Mouse (Mus musculus) 3T3-L1 (cell line): ENCODE measurements around the gene Nrg4.
A peak's percentile ranks its signal among the peaks of the same experiment; 100 is the strongest.

Experiments
- DNase-seq: peaks from one replicate; pipeline ENCODE4 v3.0.0-alpha.2; 2015; ENCODE audit warnings: low read depth, low spot score

Nrg4 gene

DNA sequence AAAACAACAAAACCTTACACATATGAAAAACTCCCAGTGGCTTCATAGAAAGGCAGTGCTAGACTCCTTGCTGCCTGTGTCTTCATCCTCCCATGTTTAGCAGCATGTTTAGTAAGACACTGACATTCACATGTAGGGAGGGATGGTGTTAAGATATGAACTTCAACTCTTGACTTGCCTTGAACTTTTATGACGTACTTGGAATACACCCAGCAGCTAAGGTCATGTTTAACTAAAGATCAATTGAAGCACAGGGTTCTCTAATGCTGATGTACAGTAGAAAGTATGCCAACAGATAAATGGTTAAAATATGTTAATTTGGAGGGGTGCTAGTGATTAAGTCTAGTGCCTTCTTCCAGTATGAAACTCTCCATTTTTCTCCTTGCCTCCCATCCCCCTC is 4.0 kb downstream of the Nrg4 start:
- no peak for DNase-seq

DNA sequence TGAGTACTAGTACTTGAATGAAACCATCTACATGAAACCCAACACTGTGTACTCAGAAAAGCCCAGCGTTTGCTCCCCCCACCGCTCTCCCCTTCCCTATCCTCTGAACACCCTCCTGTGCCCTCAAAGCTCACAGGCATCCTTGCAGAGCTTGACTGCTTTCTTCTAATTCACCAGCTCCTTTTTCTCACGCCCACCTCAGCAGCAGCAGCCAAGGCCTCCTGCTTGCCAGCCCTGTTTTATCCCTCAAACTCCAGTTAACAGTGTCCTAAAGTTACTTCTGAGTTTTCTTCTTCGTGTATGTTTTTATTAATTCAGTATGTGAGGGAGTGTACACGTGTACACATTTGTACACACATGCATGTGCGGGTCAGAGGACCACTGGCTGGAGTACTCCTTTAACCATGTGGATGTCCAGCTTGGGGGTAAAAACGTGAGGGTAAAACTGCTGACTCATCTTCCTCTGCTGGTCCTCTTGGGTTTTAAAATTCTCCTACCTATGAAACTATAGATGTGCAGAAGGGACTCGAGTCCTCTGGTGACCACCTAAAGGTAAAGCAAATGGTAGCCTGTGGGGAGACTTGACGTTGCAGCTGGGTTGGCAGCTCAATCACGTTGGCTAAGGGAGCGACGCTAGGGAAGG is 12.9 kb downstream of the Nrg4 start:
- DNase-seq = no peak

DNA sequence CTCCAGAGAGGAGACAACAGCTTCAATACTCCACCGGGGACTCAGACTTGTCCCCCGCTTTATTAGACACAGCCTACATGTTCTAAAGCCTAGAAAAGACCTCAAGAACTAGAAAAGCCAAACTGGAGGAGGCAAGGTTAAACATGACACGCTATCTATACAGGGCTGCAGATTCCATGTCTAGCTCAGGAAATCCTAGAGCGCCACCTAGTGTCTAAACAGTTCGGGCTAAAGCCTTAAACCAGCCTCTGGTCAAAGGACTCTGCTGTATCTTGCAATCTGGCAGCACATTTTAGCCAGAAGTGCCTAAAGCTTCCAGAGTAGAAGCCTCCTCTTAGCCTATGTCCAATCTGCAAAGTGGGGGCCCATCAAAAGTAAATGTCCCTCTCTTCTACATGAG is 15.1 kb downstream of the Nrg4 start:
- peak; percentile 93 for DNase-seq

DNA sequence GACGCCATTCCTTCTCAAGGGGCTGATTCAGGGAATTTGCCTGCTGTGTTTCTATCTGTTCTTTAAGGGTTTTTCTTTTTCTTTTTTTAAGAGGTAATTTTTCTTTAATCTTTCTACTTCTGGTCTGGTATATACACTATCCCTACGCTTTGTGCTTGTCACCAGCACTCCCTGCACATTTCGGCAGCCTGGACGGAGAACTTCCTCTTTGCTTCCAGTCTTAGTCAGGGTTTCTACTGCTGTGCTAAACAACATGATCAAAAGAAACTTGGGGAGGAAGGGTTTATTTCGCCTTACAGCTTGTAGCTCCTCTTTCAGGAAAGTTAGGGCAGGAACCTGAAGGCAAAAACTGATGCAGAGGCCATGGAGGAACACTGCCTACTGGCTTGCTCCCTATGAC is 18.2 kb downstream of the Nrg4 start:
- no peak for DNase-seq

DNA sequence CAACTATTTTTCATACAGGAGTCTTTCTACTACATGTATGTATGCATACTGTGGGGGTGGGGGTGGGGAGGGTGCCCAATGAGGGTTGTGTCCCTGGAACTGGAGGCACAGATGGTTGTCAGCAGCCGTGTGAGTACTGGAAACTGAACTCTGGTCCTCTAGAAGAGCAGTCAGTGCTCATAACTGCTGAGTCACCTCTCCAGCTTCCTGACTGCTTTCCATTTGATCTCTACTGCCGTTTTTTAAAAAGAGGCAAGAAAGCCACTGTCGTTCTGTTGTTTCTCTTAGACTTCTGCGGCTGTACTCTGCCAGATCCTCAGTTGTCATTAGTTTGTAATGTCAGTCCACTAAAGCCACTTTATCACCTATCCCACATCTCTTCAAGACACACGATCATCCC is 19.1 kb downstream of the Nrg4 start:
- no peak for DNase-seq

DNA sequence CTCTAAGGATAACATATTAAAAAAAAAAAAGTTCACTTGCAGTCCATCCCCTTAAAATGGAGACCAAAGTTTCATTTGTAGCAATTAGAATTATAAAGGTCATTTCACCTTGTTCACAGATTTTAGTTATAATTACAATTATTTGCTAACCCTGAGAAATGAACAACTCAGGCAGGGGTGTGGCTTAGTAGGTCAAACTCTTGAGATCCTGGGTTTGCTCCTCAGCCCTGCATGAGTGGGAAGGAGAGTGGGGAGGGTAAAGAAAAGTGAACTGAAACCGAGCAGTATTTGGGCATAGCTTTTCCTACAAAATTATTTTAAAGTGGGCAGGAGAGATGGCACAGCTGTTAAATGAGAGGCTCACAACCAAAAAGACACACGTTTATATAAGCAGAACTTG is 19.6 kb downstream of the Nrg4 start:
- no peak for DNase-seq

DNA sequence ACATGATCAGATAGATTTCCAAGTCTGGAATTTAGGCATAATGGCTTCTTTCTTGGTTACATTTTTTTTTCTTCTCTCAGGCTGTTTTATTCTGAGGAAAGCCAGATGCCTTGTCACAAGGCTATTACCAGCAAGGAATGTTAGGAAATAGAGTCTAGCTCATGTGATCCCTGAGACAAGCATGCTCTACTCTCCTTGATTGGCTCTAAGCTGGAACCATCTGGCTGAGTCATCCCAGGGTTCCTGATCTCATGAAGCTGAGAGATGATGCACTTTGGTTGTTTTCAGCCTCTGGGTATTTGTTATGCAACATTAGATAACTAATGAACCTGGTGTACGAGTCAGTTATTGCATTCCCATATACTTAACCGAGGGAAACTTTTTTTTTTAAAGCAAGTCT is 30.4 kb downstream of the Nrg4 start:
- peak; percentile 77 for DNase-seq

DNA sequence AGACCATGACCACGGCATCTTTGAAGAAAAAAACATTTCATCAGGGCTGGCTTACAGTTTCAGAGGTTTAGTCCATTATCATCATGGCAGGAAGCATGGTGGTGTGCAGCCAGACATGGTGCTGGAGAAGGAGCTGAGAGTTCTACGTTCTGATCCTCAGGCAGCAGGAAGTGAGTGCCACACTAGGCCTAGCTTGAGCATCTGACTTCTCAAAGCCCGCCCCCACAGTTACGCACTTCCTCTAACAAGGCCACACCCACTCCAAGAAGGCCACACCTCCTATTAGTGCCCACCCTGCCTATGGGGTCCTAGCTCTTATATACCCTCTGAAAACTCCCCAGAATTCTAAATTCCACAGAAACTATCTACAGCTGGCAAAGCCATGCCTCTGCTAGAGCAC is 34.7 kb downstream of the Nrg4 start:
- no peak for DNase-seq

DNA sequence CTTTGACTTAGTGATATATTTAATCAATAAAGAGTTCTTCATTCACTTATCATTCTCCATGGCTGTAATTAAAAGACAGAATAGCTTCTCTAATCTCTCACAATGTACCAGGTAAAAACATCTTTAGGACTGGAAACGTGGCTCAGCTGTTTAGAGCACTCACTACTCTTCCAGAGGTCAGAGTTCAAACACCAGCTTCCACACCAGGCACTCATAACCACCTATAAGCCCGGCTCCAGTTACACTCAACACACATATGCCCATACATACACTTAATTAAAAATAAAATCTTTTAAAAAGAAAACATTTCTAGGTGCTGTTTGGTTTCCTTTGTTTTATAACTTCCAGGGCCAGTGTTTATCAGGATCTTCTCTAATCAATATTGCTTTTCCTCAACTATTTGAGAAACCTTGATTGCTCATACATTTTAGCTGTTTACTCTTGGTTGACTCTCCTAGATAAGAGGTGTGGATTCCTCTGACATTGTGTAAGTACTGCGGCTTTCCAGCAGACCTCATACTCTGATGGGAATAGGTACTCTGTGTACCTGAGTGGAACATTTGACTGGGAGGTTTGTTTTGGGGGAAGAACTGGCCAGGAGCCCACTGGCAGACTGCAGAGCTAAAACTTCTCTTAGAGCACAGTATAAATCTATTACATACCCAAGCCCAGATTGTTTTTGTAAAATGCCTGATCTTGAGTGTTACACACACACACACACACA is 37.0 kb downstream of the Nrg4 start:
- DNase-seq = no peak

DNA sequence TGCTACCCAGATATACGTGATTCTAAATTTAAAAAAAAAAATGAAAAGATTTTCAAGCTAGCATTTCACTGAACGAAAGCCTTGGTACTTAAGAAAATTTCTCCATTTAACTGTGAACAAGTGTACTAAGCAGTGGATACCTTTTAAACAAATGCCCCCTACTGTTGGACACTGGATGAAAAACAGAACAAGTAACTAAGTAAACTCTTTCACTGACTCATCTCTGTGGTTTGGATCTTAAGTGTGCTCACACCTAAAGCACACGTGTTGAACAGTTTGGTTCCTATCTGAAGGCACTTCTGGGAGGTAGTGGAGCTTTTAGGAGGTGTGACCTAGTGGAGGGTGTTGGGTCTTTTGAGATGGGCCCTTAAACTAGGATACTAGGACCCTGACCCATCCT is 41.4 kb downstream of the Nrg4 start:
- peak; percentile 71 for DNase-seq

DNA sequence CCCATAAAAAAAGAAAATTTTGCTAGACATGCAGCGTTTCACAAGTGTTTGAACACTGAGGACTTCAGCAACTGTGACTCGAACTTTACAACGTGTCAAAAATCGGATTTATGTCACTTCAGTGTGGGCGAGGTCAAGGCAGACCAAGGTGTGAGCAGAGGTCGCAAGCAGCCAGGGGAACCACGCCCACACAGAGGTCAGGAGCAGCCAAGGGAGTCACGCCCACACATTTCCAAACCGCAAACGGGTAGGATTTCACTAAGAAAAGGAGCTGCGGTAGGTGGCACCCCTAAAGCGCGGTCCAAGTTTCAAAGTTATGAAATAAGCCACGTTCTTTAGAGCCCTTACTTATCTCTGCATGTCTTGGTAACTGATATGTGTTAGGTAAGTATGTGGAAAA is 43.1 kb downstream of the Nrg4 start:
- peak; percentile 50 for DNase-seq

DNA sequence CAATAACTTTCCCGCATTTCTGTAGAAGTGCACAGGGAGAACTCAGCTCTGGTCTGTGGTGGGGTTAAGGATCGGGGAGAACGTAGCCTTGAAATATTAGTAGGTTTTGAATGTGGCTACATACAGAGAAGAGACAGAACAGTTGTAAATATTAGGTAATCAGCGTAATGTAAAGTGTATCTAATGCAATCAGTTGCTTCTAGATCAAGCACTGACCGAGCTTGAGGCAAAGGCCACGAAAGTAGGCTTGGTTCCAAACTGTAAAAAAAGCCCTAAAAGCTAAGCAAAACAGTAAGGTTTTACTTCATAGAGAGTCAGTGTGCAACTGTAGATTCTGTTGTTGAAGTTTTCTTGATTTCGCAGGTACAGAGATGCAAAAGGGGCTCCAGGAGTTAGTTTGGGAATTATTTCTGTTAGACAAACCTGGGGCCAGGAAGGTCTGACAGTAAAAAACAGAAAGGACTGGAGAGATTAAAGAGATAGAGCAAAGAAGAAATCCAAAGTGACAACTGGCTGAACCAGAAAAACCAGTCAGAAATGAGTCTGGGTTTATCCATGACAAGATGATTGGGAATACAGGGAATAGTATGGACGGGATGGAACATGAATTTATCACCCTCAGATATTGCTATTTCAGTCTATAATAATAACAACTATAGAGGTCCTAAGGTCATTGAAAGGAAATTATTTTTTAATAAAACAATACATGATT is 47.4 kb downstream of the Nrg4 start:
- DNase-seq = no peak

DNA sequence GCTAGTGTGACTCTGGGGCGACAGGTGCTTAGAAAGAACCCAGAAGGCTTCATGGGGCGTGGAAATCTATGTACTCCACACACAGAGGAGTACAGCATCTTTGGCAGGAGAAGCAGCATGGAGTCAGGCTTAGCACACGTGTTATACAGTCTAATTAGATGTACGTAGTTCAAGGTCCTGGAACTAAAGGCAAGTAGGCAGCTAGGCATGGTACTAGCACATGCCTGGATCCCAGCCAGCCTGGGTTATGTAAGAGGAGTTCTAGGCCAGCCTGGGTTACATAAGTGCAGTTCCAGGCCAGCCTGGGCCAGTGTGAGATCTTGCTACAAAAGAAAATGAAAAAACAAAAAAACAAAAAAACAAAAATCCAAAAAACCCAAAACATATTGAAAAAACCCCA is 49.1 kb downstream of the Nrg4 start:
- DNase-seq = no peak

DNA sequence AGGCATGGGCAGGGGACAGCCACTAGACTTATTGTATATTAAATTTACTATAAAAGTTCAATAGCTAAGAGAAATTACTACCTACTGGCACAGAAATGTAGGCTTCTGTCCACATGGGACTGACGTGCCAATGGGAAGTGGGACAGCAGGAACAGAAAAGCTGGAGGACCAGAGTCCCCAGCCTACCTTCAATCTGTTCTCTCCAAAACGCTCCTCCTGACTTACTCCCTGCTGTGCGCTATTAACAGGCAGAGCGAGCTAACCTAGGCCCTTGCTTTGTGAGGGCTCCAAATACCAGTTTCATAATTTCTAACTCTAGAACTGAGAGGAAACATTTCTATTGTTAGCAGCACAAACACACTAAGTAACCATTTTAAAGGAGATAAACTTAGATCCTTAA is 52.7 kb downstream of the Nrg4 start:
- DNase-seq = no peak

DNA sequence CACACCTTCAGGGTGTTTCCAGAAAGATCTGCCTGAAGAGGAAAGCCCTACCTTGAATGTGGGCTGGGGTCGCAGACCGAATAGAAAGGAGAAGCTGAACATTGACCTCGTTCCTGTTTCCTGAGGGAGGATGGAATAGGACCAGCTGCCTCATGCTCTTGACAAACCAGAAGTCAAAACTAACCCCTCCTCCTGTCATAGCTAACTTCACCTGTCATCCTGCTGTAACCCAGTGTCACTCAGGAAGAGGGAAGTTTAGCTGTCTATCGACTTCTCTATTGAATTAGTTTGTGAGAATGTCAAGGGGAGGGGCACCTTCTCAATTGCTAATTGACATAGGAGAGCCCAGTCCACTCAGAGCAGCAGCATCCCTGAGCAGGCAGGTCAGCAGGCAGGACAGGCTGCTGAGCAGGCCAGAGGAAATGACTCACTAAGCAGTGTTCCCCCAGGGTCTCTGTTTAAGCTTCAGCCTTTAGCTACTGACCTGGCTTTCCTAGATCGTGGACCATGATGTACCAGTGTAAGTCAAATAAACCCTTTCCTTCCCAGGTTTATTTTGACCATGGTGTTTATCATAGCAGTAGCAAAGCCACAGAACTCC is 54.6 kb downstream of the Nrg4 start:
- peak; percentile 53 for DNase-seq

DNA sequence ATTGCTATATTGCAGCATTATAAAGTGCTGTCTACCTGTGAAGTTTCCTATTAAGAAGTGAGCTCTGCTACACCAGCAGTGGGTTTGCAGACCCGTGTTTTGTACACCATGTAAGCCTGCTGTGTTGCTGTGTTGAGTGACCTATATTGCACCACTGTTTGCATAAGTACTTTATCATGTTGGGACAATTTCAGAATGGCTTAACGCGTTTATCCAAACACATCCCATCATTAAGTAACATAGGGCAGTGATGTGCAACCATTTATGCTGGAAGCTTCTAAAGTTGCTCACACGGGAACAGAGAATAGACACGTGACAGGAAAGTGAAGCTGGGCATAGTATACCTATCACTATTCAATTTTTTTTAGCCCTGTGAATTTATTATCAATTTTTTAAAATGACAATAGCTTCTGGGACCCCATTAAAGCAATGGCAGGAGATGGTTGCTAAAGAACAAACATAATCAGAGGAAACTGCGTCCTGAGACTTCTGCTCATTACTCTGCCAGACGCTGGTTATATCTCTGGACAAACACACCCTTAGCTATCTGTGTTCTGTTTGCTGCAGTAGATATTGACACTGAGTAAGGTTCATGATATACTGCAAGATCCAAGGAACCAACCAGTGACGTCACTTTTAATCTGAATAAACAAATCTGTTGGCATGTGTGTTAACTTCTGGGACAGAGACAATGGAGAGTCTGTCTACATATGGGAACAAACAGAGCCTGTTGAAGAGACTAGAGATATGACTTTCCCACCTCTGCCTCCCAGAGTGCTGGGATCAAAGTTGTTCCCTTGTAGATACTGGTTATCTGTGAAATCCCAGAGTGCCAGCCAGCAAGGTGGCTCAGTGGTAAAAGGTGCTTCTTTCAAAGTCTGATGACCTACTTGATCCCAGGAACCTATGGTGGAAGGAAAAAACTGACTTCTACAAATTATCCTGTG is 62.0 kb downstream of the Nrg4 start:
- DNase-seq = no peak

DNA sequence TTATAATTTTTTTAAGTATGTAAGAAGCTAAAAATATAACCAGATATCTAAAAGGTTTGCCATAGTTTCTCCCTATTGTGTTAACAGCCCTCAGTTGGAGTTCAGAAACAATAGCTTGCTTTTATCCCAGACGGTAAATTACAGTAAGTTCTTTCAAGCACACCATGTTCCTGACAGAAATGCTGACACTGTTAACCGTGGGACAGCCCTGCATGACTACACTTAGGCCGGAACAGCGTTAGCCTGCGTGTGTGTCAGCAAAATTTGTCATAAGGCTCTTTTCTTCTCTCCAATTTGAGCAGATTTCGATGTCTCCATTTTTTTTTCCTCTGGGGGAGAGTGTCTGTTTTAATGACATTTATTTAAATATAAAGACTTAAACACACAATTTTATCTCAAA is 66.9 kb downstream of the Nrg4 start:
- no peak for DNase-seq

DNA sequence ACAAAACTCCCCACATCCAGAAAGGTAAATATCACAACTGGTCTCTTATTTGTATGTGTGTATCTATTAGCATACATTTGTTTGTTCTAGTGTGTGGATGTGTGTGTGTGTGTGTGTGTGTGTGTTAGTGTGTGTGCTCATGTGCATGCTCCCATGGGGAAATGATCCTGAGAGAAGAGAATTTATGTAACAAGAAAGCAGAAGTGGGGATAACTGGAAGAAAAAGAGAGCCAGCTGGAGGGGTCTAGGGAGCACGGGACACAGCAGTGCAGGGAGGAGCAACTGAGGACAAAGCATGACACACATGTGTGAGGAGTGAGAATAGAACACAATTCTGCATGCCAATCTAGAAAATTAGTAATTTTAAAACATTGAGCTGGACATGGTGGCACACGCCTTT is 69.5 kb downstream of the Nrg4 start:
- no peak for DNase-seq

DNA sequence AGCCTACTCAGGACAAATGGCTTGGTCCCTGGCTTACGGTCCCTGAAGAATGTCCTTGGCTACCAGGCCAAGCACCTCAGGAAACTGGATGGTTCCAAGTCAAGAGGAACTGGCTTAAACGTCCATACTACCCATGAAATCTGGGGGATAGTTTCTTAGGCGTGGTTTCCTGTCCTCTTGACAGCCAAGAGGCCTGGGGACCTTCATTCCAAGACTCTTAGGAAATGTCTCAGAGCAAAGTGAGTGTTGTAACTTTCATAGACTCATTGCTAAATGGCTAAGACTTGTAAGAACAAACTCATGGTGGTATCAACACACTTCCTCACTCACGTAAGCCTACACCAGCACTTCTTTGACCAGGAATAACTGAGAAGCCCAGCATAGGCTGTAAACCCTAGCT is 71.0 kb downstream of the Nrg4 start:
- DNase-seq = no peak

DNA sequence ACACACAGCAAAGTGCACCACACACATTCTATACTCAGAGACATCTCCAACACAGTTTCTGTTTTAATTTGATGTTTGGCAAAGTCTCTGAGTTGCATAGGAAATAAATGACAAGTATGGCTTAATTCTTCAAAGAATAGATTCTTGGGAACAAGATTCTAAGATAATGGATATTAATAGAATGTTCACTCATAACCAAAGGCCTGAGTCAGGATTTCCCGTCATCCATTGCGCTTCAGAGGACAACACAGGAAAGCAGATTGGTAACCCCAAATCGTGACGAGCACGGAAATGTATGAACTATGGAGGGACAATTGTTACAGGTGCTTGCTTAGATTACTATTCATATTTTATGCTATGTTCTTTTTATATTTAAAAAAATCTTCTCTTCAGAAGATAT is 71.6 kb downstream of the Nrg4 start:
- no peak for DNase-seq

DNA sequence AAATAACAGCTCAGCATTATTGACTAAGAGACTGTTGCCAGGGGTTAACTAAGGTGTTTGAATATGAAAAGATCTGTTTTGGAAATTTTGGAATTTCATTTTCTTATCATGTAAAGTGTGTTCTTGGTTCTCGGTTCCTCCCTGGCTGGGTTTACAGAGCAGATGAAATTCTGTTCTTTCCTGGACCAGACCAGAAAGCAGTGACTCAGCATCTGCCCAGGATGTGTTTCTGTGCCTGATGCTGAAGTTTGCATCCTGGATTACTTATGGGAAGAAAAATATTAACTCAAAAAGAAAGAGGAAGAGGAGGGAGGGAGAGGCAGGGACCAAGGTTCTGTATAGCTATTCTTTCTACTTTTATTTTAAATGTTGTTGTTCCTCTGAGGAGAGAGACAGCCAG is 72.8 kb downstream of the Nrg4 start:
- no peak for DNase-seq

DNA sequence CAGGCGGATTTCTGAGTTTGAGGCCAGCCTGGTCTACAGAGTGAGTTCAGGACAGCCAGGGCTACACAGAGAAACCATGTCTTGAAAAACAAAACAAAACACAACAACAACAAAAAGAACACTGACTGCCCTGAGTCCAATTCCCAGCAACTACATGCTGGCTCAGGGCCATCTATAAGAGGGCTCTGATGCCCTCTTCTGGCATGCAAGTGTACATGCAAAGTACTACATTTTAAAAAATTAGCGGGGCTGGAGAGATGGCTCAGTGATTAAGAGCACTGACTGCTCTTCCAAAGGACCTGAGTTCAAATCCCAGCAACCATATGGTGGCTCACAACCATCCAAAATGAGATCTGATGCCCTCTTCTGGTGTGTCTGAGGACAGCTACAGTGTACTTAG is 74.5 kb downstream of the Nrg4 start:
- DNase-seq = peak; percentile 27
